Mouse (Mus musculus) common myeloid progenitor, adult 5-6 weeks (primary cell): ENCODE results near the gene Gna12. TPM values are rescaled to one million over a fixed set of nuclear protein-coding genes. Genes with fewer than 3 reads are reported as not detected.

ENCODE experiments used
- ATAC-seq: replicated peaks from 2 replicates; pipeline ENCODE4 v1.8.0; 2016; ENCODE audit warnings: low read depth, mild to moderate bottlenecking, moderate TSS enrichment, inconsistent platforms; ENCODE audit not compliant: poor library complexity, severe bottlenecking
- total RNA-seq: library from RNA; stranded (forward); fragments of 200-1000, 187-1606 nt; gene quantifications from 2 replicates; pipeline ENCODE4 v1.2.3, GENCODE M21; 2017

Gene Gna12
- total RNA-seq, 1 experiment from 2014 or later, result 36.4 TPM

DNA sequence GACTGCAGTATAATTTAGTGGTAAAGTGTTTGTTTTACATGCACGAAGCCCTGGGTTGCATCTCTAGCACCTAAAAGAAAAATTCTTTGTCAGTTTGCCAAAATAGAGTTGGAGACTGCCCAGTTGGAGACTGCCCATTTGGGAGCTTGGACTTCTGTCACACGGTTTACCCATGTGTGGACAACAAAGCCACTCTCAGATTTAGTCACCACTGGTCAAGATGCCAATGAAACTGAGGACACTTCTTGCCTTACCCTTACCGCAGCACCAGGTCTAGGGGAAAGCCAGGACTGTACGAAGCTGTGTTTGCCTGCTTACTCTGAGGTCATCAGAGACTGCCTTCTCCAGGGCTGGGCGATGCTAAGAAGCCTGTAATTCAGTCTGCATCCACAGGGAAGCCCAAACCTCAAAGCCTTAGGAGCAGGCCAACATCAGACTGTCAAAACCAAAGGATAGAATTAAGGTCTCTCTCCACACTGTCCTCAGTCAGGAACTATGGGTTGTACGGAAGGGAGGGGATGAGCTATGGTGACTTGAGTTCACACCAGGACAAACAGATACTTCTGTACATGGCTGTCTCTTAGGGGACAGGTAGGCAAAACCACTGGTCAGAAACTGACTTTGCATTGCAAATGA is 29.8 kb downstream of the Gna12 start:
- ATAC-seq, result no peak

DNA sequence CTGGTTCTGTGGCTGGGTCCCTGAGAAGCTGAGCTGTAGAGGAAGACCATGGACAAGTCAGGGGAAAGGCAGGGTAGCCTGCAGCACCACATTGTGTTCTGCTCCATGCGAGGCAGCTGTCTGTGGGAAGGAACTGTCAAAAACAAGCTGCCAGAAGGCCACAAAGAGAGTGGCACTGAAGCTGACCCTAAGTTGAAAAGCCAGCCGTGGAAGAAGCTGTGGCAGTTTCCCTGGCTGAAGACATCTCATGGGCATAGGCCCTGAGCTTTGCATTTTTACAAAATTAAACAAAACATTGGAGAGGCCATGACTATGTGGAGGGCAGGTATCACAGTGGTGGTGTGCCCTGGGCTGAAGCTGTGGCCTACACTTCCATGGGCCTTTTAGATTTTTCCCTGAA is 31.0 kb downstream of the Gna12 start:
- ATAC-seq, result no peak

DNA sequence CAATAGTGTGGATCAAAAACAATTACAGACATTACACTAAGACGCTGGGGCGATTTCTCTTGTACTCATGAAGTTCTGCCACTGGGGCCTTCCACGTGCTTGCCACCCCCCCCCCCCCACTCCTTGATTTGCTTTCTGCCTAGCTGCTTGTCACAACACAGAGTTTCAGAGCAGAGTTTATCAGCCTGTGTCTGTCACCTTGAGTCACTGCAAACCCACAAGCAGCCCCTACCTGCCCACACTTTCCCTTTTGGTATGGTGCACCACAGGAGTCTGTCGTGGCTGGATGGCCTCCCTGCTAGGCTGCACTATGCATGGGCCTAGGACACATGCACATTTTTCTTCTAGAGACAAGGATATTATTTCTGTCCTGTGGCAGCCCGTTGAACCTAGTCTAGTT is 31.5 kb downstream of the Gna12 start:
- peak; percentile 36 for ATAC-seq

DNA sequence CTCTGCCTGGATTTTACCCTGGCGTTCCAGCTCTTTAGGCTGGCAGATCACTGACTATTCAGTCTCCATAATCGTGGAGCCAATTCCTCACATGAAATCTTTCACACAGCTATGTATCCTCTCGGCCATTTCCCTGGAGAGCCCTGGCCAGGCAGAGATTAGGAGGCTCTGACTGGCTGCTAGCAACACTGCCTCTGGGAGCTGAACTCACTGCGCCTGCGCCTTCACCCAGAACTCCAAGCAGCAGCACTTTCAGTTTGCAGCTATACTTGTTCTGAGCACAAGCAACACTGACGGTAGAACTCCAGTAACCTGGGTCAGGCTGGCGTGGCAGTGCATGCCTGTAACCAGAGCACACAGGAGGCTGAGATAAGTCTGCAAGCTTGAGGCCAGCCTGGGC is 32.1 kb downstream of the Gna12 start:
- ATAC-seq, result no peak

DNA sequence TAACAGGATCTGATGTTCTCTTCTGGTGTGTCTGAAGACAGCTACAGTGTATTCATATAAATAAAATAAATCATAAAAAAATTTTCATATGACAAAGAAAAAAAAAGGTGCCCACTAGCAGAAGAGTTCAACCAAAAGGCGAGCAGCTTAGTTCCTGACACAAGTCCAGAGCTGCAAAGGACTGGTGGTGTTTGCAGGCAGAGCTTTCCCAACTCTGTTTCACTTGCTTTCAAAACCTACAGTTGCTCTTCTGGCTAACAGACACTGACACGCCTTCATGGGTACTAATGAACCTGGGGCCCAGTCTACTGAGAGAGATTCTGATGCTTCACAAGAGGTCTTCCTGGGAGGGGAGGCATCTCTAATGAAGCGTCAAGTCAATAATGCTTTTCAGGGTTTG is 34.2 kb downstream of the Gna12 start:
- no peak for ATAC-seq

DNA sequence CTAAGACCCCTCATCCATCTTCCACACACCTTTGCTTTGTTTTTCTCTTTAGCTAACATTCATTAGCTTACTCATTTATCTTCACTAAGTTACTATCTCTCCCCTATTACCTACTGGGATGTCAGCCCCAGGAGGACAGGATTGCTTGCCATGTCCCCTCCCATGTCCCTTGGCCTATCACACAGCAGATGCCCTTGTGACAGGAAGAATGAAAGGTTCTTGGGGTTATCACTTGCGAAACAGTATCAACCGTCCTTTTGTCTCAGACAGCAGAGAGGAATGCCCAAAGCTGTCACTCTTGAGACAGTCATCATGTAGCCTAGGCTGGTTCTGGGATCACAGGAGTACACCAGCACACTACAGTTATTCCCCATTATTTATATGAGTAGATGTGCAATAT is 35.1 kb downstream of the Gna12 start:
- ATAC-seq, result peak; percentile 63

DNA sequence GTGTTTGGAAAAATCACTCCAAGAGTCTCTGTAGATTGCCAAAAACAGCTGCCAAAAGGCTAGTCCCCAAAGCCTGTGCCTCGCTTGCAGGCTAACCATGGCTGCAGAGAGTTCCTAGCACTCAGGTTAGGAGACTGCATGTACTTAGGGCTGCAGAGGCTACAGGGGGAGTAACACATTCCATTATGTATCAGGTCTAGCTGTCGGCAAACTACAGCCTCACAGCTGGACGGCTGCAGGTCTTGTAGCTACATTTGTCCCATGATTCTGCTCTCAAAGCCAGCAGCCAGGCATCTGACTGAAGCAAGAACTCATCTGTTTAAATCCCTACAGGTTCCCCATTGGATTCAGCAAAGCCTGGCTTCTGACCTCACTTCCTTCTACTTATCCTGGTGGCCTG is 35.5 kb downstream of the Gna12 start:
- peak; percentile 24; the same call in 1 of the 2 replicates for ATAC-seq

DNA sequence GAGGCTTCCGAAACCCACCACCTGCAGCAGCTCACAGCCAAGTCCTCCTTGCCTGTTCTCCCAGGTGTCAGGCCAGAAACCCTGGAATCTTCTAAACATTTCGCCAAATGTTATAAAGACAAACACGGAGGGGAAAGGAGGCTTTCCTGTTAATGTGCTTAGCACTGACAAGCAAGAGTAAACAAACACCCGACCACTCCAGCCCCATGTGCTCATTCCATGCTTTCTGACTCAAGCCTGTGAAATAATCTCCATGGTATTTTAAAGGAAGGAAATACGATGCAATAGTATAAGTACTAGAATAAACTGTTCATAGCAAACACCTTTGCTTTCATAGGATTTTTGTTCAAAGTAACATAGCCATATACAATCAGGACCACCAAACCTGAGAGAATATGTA is 38.0 kb downstream of the Gna12 start:
- no peak for ATAC-seq

DNA sequence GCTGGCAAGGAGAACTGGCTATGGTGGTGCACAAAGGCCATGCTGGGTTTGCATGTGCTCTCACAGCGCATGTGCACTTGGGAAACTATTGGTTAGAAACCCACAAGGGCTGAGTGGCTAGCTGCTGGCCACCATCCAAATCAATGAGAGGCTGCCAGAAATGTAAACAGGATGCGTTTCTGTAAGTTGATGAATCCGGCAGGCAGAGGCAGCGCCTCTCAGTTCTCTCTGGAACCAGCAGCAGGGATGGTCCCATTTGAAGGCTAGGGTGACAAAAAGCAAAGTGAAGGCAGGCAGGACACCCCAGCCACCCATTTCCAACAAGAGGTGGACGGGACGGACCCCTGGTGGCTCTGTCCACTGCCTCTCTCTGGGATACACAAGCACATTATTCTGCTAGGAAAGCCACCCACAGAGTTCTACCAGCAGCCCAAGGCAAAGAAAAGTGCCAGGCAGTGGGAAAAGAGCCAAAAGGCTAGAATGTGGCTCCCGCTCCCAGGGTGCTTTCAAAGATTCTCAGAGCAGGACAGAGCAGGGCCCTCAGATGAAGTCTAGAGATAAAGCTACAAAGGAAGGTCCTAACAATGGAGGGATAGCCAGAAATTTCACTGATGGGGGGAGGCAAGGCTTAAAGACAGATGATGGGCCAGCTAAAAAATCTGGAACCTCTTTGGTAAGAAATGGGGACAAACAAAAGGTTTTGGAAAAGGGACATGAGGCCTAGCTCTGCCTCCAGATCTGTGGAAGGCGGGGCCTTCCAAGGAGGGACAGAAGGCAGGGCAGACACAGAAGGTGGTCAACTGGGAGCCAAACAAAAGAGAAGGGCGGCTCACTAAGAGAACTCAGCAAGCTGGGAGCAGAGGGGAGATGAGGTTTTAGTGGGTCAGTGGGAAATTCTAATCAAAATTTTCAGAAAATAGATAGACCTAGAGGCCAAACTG is 39.0 kb downstream of the Gna12 start:
- ATAC-seq, result peak; percentile 74

DNA sequence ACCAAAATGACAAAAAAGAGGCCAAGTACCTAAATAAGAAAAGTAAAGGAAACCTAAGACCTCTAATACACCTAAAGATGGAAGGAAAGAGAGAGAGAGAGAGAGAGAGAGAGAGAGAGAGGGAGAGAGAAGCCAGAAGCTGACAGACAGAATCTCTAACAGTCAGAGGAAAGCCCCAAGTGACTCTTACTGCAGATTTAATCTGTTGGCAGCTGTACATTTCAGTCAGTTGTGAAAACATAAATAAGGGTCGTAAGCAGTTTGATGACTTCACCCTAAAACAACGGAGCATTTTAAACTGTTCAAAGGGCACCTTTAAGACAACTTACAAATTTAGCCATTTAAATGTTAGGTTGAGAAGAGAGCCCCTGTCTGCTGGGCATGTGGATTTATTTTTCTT is 39.8 kb downstream of the Gna12 start:
- no peak for ATAC-seq

DNA sequence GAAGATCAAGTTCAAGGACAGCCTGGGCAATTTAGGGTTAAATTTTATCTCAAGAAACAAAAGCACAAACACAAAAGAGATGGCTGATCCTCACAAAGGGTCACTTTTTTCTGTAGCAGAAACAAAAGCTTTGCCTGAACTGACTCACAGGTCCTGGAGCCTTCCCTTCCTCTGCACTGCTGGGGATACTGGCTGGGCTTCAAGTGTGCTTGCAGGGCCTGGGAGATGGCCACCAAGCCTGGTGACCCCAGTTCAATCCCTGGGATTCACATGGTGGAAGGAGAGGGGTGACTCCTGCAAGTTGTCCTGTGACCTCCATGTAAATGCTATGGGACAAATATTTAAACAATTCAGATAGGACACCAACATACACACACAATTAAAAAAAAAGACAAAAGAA is 40.7 kb downstream of the Gna12 start:
- ATAC-seq, result no peak

DNA sequence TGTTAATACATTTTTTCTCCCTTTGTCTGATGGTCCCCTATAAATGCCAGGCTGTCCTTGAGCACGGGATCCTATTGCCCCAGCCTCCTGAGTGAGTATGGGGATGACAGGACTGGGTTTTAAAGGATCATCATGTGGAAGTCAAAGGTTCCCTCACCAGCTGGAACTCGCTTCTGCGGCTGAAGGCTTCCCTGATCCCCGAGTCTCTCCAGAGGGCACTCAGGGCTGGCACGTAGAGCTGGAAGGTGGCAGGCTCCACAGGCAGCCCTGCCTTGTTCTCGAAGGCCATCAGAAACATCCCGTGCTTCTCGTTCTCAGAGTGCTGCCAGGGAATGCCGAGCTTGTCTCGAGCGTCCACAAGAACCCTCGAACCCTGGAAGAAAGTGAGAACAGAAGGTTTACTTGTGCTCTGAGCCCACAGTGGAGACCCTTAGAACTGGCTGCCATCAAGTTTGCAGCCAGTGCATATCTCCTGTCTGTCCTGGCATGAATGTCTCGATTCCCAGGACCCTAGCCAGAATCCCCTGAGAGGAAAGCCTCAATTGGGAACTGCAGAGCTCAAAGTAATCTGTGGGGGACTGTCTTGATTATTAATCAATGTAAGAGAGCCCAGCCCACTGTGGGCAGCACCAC is 44.9 kb downstream of the Gna12 start:
- no peak for ATAC-seq

DNA sequence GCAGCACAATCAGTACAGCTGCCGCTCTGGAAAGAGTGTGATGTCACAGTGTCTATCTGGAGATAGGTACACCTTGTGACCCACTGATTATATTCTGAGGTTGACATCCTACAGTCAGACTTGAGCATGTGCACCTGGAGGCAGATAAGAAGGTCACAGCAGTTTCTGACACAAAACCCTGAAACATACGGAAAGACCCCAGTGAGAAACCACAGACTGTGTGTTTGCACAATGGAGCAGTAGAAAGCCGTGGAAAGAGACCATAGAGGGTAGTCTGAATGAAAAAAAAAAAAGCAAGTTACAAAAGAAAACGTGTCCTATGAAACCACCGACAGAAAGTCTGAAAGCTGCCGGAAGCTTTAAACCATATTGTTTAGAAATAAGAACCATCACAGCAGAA is 45.9 kb downstream of the Gna12 start:
- no peak for ATAC-seq

DNA sequence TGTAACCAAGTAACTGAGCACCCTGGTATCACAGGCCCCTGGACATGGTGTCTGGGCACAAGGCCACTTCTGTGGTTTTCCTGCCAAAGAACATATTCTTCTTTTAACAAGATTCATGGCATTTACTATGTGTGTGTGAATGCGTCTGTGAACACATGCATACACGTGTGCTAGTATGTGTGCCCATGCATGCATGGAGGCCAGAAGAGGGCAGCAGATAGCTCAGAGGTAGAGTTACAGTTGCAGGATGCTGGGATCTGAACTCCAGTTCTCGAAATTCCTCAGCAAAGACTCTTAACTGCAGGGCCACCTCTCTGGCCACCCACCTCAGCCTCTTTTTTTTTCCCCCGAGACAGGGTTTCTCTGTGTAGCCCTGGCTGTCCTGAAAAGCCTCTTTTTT is 46.7 kb downstream of the Gna12 start:
- no peak for ATAC-seq

DNA sequence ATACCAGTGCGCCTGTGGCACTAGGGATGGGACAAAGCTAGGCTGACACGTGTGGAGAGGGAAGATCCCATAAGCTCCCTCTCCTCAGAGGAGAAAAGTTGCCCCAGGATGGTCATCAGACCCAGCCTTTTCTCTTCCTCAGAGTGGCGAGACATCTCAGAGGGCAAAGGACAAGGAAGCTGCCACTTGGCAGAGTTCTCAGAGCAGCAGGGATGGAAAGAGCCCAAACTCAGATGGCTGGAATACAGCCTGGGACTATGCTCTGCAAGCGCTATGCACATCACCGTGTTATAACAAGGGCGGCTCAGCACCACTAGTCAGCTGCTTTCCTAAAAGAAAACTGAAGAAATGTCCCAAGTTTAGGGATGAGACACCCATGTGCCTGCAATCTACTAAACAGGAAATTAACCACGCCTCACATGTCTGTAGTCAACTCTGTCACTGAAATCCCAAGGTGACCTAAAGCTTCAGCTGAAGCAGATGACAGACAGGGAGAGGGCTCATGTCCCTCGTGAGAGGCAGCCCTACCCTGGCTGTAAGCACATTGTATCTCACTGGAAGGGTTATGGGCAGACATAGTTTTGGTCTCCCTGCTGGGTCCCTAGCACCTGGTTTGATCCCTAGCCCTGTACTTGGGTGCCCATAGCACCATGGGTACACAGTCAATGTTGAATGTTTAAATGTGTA is 48.2 kb downstream of the Gna12 start:
- ATAC-seq, result no peak

DNA sequence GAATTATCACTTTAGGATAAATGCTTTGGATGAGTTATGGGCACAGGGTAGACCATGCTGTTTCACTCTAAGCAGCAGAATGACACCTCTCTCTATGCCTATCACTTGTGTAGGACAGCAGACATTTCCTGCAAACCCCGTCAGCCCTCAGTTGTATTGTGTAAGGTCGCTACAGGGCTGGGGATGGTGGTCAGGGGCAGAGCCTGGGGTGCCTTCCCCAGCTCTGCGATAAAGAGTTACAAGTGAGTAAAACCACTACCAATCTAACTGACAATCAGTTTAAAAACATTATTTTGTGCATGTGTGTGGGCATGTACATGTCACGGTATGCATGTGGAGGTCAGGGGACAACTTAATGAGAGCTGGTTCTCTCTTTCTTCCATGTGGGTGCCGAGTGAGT is 49.1 kb downstream of the Gna12 start:
- peak; percentile 48 for ATAC-seq

DNA sequence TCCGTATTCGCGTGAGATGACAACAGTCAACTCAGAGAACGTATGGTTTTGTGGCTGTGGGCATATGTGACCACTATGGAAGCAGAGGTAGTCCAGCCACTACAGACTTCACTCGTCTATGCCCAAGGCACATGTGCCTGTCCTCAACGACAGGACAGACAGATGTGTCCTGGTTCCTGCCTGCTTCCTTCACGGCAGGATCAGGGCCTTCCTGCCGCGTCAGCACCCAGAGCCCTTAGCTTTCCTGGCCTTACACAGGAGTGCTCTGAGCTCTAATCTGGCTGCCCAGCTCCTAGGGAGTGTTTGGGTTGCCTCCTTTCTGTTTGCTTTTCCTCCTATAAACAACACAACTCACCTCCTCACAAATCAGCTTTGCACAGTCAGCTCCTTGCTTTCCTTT is 53.3 kb downstream of the Gna12 start:
- 0 out of 2 replicates have a peak, but pooled peaks have one; percentile 7 for ATAC-seq

DNA sequence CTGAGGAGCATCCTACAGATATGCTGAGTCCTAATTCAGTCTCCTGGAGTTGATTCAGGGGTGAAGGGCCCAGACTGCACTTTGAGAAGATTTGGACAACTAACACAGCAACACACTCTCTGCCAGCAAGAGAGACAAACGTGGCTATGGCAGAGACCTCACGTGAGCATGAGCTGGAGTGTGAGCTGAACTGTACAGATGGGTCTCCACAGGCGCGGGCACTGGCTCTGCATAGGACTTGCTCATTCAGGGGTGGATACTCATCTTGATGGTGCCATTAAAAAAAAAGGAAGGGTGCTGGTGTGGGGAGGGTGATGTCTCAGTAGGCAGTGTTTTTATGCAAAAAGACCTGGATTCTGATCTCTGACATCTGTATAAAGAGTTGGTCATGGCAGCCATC is 55.1 kb downstream of the Gna12 start:
- no peak for ATAC-seq

DNA sequence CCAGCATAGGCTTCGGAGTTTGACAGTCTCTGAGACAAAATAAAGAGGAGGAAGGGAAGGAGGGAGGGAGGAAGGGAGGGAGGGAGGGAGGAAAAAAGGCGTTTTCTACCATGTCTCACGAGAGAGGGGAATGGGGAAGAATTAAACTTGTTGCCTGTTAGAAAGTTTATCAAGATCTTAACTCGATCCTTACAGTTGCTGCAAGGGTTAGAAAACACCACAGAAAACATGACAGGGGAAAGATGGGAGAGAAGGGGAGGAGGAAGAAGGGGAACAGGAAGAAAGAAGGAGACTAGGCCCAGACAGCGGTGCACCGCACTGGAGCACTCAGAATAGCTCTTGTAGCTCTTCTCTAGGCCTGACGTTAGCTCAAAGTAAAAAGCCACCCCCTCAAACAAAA is 58.1 kb downstream of the Gna12 start:
- ATAC-seq, result peak; percentile 45

DNA sequence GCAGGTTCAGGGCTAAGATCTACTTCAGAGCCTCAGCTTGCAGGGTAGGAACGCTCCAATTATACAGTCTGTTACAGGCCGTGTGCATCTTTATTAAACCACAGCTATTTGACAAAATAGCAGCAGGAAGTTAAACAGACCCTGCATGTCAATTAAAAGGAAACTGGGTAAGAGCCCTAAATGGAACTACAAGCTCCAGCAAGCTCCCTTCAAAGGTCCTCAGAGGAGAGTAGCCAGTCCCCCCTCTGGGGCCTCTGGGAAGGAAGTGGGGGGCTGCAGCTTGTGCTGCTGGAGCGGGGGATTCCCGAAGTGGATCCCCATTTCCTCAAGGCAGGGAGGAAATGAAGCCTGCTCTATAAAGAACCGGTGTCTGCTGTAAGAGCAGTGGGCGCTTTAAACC is 58.6 kb downstream of the Gna12 start:
- peak; percentile 24 for ATAC-seq

DNA sequence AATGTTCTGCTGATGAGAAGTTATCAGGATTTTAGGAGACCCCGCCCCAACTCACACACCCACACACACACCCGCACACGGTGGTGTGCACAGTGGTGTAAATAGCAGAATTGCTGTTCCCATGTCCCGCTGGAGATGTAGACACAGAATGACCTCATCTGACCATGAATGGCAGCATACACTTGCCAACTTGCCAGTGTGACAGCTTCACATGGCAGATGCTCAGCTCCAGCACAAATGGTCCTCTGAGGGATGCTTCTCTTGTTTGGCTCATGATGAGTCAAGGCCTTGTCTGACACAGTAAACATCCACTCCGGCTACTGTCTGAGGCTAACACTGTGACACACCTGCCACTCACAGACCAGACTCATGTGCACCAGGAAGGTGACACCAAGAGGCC is 61.9 kb downstream of the Gna12 start:
- no peak for ATAC-seq
